Mouse (Mus musculus): ENCODE data around the gene Tjp3. TPM values are rescaled to one million over a fixed set of nuclear protein-coding genes. Genes with fewer than 3 reads are reported as not detected.
A peak's percentile ranks its signal among the peaks of the same experiment; 100 is the strongest.

The Tjp3 gene
- total RNA-seq, 1 experiment: 5.2 TPM

DNA sequence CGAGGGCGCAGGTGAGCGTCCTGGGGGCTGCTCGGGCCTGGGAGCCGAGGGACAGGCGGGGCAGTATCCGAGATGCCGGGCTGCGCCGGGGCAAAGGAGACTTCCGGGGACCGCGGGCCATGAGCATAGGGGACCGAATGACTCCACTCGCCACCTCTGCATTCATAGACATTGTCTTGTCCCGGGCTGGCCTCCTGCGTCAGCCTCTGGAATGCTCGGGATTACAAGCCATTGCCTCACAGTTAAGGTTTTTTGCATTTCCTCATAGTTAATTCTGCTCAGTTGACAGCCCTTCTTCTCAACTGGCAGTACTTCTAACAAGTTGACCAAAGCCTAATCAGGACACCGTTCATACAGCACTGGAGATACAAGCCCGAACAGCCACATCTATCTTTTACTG is 30.1 kb upstream of the Tjp3 start:
- peaks cover 51% of the 10 kb centered on the region for H3K36me3 ChIP-seq (ENCODE audit: control insufficient read depth, insufficient read depth, low read length, poor library complexity, severe bottlenecking)
- H3K9ac ChIP-seq (ENCODE audit: insufficient read depth, low read depth, low read length, poor library complexity, severe bottlenecking): peak overlapping the region; percentile 94
- TF ChIP-seq HCFC1 (IDR thresholded peaks at IDR 0.05; ENCODE audit: borderline replicate concordance, insufficient read depth, low read length) (no peak), CHD2 (IDR thresholded peaks at IDR 0.05; ENCODE audit: low read depth, low read length) (no peak), ZNF384 (IDR thresholded peaks at IDR 0.05; ENCODE audit: low read depth, low read length) (no peak), MAFK (IDR thresholded peaks at IDR 0.05; ENCODE audit: insufficient read depth, low read depth, low read length) (no peak), ZC3H11A (IDR thresholded peaks at IDR 0.05; ENCODE audit: borderline replicate concordance, low read depth, low read length) (no peak)
- in situ Hi-C loops (cut with MboI; ENCODE audit: low sequenced_read_pairs in 2 of 2, unreplicated experiment in 2 of 2): no loop called here
- peak overlapping the region; percentile 60 to 93 for H3K4me3 ChIP-seq (ENCODE audit: insufficient read depth in 1 of 2, low read depth in 1 of 2, low read length in 2 of 2, poor library complexity in 1 of 2, severe bottlenecking in 1 of 2)
- peaks cover 0 to 21% of the 10 kb centered on the region in 2 experiments; a peak in 2 of 4 replicates for H3K4me1 ChIP-seq (ENCODE audit: control insufficient read depth in 2 of 2, insufficient read depth in 2 of 2, low read length in 2 of 2, poor library complexity in 1 of 2)
- DNase-seq (ENCODE audit: low read depth, low spot score): no peak
- peak overlapping the region; percentile 77 for H3K27ac ChIP-seq (ENCODE audit: insufficient read depth, low read depth, low read length, poor library complexity, severe bottlenecking)
- H3K9me3 ChIP-seq (ENCODE audit: control insufficient read depth, insufficient read depth, low read depth, low read length): no peaks in the 10 kb centered on the region

DNA sequence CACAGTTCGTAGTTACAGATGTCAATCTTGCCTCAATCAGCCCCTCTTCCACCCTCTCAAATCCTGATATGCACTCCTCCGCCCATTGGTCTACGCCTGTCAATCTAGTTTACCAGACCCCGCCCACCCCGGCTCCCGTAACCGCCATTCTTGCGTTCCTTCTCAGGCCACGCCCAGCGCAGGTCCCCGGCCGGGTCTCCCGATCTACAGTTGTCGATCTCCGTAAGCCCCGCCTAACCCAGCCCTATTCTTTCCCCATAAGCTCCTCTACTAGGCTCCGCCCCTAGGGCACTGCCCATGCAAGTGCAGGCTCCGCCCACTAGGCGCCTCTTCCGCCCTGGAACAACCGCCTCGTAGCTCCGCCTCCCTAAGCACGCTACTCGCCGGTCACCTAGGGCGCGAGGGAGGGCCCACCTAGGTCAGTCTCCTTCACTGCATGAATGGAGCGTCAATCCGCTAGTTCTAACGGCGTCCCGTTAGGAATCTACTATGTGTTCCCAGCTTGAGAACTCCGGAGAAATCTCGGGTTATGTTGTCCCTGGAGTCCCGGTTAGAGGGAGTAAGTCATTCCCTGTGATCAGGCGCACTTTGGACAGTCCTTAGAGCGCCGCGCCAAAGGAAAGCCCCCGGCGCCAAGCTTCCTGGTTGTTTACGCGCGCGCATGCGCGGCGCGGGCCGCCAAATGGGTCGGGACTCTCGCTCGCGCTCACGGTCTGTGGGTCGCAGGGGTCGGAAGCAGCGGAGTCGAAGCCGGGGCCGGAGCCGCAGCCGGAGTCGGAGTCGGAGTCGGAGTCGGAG is 29.4 kb upstream of the Tjp3 start, which contains the start of gene Cactin:
TSS of gene Cactin (plus strand) at position 554 of the 798 bp plus-strand sequence.
- H3K36me3 ChIP-seq (ENCODE audit: control insufficient read depth, insufficient read depth, low read length, poor library complexity, severe bottlenecking): peaks cover 44% of the 10 kb centered on the region
- peak within 1 kb of the TSS; percentile 77 for H3K27ac ChIP-seq (ENCODE audit: insufficient read depth, low read depth, low read length, poor library complexity, severe bottlenecking)
- peak; percentile 100 for DNase-seq (ENCODE audit: low read depth, low spot score)
- in situ Hi-C loops (cut with MboI; ENCODE audit: low sequenced_read_pairs in 2 of 2, unreplicated experiment in 2 of 2): no loop called here
- peak within 1 kb of the TSS; percentile 94 for H3K9ac ChIP-seq (ENCODE audit: insufficient read depth, low read depth, low read length, poor library complexity, severe bottlenecking)
- peak within 1 kb of the TSS; percentile 74 to 93 for H3K4me3 ChIP-seq (ENCODE audit: insufficient read depth in 1 of 2, low read depth in 1 of 2, low read length in 2 of 2, poor library complexity in 1 of 2, severe bottlenecking in 1 of 2)
- peaks cover 0 to 23% of the 10 kb centered on the region in 2 experiments; a peak in 2 of 4 replicates for H3K4me1 ChIP-seq (ENCODE audit: control insufficient read depth in 2 of 2, insufficient read depth in 2 of 2, low read length in 2 of 2, poor library complexity in 1 of 2)
- TF ChIP-seq HCFC1 (IDR thresholded peaks at IDR 0.05; ENCODE audit: borderline replicate concordance, insufficient read depth, low read length) (peak; percentile 88), ZC3H11A (IDR thresholded peaks at IDR 0.05; ENCODE audit: borderline replicate concordance, low read depth, low read length) (no peak), CHD2 (IDR thresholded peaks at IDR 0.05; ENCODE audit: low read depth, low read length) (no peak), ZNF384 (IDR thresholded peaks at IDR 0.05; ENCODE audit: low read depth, low read length) (no peak)
- no peaks in the 10 kb centered on the region for H3K9me3 ChIP-seq (ENCODE audit: control insufficient read depth, insufficient read depth, low read depth, low read length)

DNA sequence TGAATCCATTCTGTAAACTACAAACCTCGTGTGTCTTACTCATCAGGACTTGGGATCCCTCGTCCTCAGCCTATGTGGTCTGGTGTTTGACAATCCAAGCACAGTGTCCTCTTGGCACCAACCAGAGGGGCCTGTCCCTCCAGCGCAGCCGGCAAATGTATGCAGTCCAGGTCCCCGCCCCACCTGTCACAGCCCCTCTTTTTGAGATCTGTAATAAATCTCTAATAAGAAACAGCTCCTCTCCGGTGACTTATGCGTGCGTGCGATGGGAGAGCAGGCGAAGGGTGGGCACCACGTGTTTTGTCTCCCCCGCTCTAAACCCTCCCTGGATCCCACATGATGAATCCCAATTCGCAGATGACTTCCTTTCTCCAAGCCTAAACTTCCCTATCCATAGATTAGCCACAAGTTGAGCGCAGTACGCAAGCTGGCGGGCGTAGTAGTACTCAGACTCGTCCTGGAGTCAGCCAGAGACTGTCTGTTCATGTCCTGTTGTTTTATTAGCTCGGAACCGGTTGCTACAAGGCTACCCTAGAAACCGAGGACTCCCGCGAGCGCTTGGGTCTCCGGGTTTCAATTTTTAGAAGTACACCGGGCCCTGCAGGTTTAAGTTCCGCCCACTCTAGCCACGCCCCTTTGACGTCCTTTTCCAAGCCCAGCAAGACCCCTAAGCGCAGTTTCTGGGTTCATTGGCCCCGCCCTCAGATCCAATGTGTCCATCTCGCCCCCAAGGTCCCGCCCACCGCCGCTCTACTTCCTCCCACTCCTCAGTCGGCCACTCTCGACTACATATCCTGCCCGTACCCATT is 28.6 kb upstream of the Tjp3 start:
- Histone ChIP-seq H3K27ac (ENCODE audit: insufficient read depth, low read depth, low read length, poor library complexity, severe bottlenecking) (peak overlapping the region; percentile 47), H3K4me3 (ENCODE audit: insufficient read depth in 1 of 2, low read depth in 1 of 2, low read length in 2 of 2, poor library complexity in 1 of 2, severe bottlenecking in 1 of 2) (peak overlapping the region; percentile 70 to 74), H3K36me3 (ENCODE audit: control insufficient read depth, insufficient read depth, low read length, poor library complexity, severe bottlenecking) (peaks cover 42% of the 10 kb centered on the region), H3K9me3 (ENCODE audit: control insufficient read depth, insufficient read depth, low read depth, low read length) (no peaks in the 10 kb centered on the region), H3K9ac (ENCODE audit: insufficient read depth, low read depth, low read length, poor library complexity, severe bottlenecking) (peak overlapping the region; percentile 83), H3K4me1 (ENCODE audit: control insufficient read depth in 2 of 2, insufficient read depth in 2 of 2, low read length in 2 of 2, poor library complexity in 1 of 2) (peaks cover 0 to 22% of the 10 kb centered on the region in 2 experiments; a peak in 2 of 4 replicates)
- DNase-seq (ENCODE audit: low read depth, low spot score): peak; percentile 100
- no peak; the same call in 1 of the 2 replicates for TF ChIP-seq CHD2 (IDR thresholded peaks at IDR 0.05; ENCODE audit: low read depth, low read length)
- TF ChIP-seq HCFC1 (IDR thresholded peaks at IDR 0.05; ENCODE audit: borderline replicate concordance, insufficient read depth, low read length): no peak
- TF ChIP-seq ZC3H11A (IDR thresholded peaks at IDR 0.05; ENCODE audit: borderline replicate concordance, low read depth, low read length): no peak
- no peak for TF ChIP-seq ZNF384 (IDR thresholded peaks at IDR 0.05; ENCODE audit: low read depth, low read length)
- TF ChIP-seq MAFK (IDR thresholded peaks at IDR 0.05; ENCODE audit: insufficient read depth, low read depth, low read length): no peak
- in situ Hi-C loops (cut with MboI; ENCODE audit: low sequenced_read_pairs in 2 of 2, unreplicated experiment in 2 of 2): no loop called here

GRCm38 (mm10) chr10:81319330-81319699 is 27.9 kb upstream of the Tjp3 start:
- TF ChIP-seq HCFC1 (IDR thresholded peaks at IDR 0.05; ENCODE audit: borderline replicate concordance, insufficient read depth, low read length) (no peak), ZC3H11A (IDR thresholded peaks at IDR 0.05; ENCODE audit: borderline replicate concordance, low read depth, low read length) (no peak), MAFK (IDR thresholded peaks at IDR 0.05; ENCODE audit: insufficient read depth, low read depth, low read length) (no peak), ZNF384 (IDR thresholded peaks at IDR 0.05; ENCODE audit: low read depth, low read length) (no peak), CHD2 (IDR thresholded peaks at IDR 0.05; ENCODE audit: low read depth, low read length) (no peak)
- Histone ChIP-seq H3K9ac (ENCODE audit: insufficient read depth, low read depth, low read length, poor library complexity, severe bottlenecking) (peak overlapping the region; percentile 83; the same call in 1 of the 2 replicates), H3K4me3 (ENCODE audit: insufficient read depth in 1 of 2, low read depth in 1 of 2, low read length in 2 of 2, poor library complexity in 1 of 2, severe bottlenecking in 1 of 2) (peak overlapping the region; percentile 70 to 74; a peak in 3 of 4 replicates), H3K36me3 (ENCODE audit: control insufficient read depth, insufficient read depth, low read length, poor library complexity, severe bottlenecking) (peaks cover 41% of the 10 kb centered on the region), H3K9me3 (ENCODE audit: control insufficient read depth, insufficient read depth, low read depth, low read length) (no peaks in the 10 kb centered on the region), H3K27ac (ENCODE audit: insufficient read depth, low read depth, low read length, poor library complexity, severe bottlenecking) (no peak overlapping the region), H3K4me1 (ENCODE audit: control insufficient read depth in 2 of 2, insufficient read depth in 2 of 2, low read length in 2 of 2, poor library complexity in 1 of 2) (peaks cover 0 to 22% of the 10 kb centered on the region in 2 experiments; a peak in 2 of 4 replicates)
- in situ Hi-C loops (cut with MboI; ENCODE audit: low sequenced_read_pairs in 2 of 2, unreplicated experiment in 2 of 2): no loop called here
- DNase-seq (ENCODE audit: low read depth, low spot score): no peak
